Mouse (Mus musculus) liver, adult 2 months (tissue): ENCODE results near the gene Fancd2os.

Experiments used
- CTCF ChIP-seq: fragments of 200-500 bp; IDR thresholded peaks from 2 replicates; pipeline ENCODE4 v1.5.1; 2011; ENCODE audit warnings: low read depth, low read length, control low read depth
- POLR2A ChIP-seq: fragments of 200-500 bp; IDR thresholded peaks from 2 replicates; pipeline ENCODE4 v1.6.1; 2011; ENCODE audit warnings: low read length, control low read depth; ENCODE audit not compliant: insufficient read depth; ENCODE audit errors: extremely low read depth

GRCm38 (mm10) chr6:113559736-113560135 is 40.8 kb downstream of the Fancd2os start:
- TF ChIP-seq CTCF = no peak
- no peak for TF ChIP-seq POLR2A
